10 mouse cellular contexts compared by ENCODE assay signal in genomic region chr8:85482427-85482826, GRCm38 (mm10). TPM values are rescaled to one million over a fixed set of nuclear protein-coding genes. Genes with fewer than 3 reads are reported as not detected.
DNase-seq lines count a peak whose midpoint lies in the region; ATAC-seq lines count a peak whose summit lies in the region.
"Had no signal": no experiment of that assay in that cellular context is flagged by ENCODE, and none has a peak within 500 bp of the region (broad histone marks: within the 10 kb centered on the region; RNA-seq: fewer than 3 reads in every experiment).

No protein-coding gene starts in this region.

- WGBS in hindbrain, embryonic 15.5 days: 66% methylated on average over 6 of the region's 6 CpGs
- WGBS in hindbrain, embryonic 11.5 days: 67% methylated on average over 6 of the region's 6 CpGs
- WGBS in forebrain, embryonic 16.5 days: 60% methylated on average over 6 of the region's 6 CpGs

- H3K9me3 ChIP-seq in hindbrain, embryonic 15.5 days: no peaks in the 10 kb centered on the region
- H3K9me3 ChIP-seq in hindbrain, embryonic 11.5 days (ENCODE audit: control insufficient read depth, low read length): no peaks in the 10 kb centered on the region
- no peaks in the 10 kb centered on the region for H3K9me3 ChIP-seq in forebrain, embryonic 16.5 days (ENCODE audit: control insufficient read depth, low read length)
- H3K9me3 ChIP-seq: midbrain, embryonic 10.5 days; stomach, embryonic 15.5 days had no signal

- H3K4me2 ChIP-seq in hindbrain, embryonic 15.5 days: 0 out of 2 replicates have a peak overlapping the region, but pooled peaks have one; percentile 44
- no peak overlapping the region for H3K4me2 ChIP-seq in hindbrain, embryonic 11.5 days (replicated peaks; ENCODE audit: low read depth, low read length)
- no peak overlapping the region for H3K4me2 ChIP-seq in forebrain, embryonic 16.5 days (ENCODE audit: low read length)

- no peak overlapping the region for H3K27ac ChIP-seq in hindbrain, embryonic 15.5 days (replicated peaks)
- no peak overlapping the region for H3K27ac ChIP-seq in hindbrain, embryonic 11.5 days (ENCODE audit: low read depth, low read length)
- no peak overlapping the region for H3K27ac ChIP-seq in forebrain, embryonic 16.5 days (ENCODE audit: low read length)
- H3K27ac ChIP-seq: liver, embryonic 14.5 days; stomach, embryonic 15.5 days had no signal

- H3K9ac ChIP-seq in hindbrain, embryonic 15.5 days: no peak overlapping the region
- H3K9ac ChIP-seq in hindbrain, embryonic 11.5 days (ENCODE audit: low read depth, low read length): no peak overlapping the region
- no peak overlapping the region for H3K9ac ChIP-seq in forebrain, embryonic 16.5 days (replicated peaks; ENCODE audit: low read depth, low read length)
- H3K9ac ChIP-seq: liver, embryonic 14.5 days; stomach, embryonic 15.5 days had no signal

- H3K4me3 ChIP-seq in hindbrain, embryonic 15.5 days: no peak overlapping the region
- no peak overlapping the region for H3K4me3 ChIP-seq in hindbrain, embryonic 11.5 days (ENCODE audit: low read depth, low read length)
- H3K4me3 ChIP-seq in forebrain, embryonic 16.5 days (replicated peaks; ENCODE audit: low read length): no peak overlapping the region
- H3K4me3 ChIP-seq: midbrain, embryonic 10.5 days; stomach, embryonic 15.5 days had no signal

- ATAC-seq in hindbrain, embryonic 15.5 days (ENCODE audit: low FRiP score, low read depth): no peak
- ATAC-seq in hindbrain, embryonic 11.5 days (ENCODE audit: low FRiP score): no peak
- ATAC-seq in forebrain, embryonic 16.5 days: peak; percentile 58
- ATAC-seq in erythroblast, adult 5-6 weeks (replicated peaks; ENCODE audit: low FRiP score, poor library complexity, severe bottlenecking): no peak

- H3K27me3 ChIP-seq in hindbrain, embryonic 15.5 days: no peaks in the 10 kb centered on the region
- H3K27me3 ChIP-seq in hindbrain, embryonic 11.5 days (ENCODE audit: control insufficient read depth, insufficient read depth, low read length): no peaks in the 10 kb centered on the region
- H3K27me3 ChIP-seq in forebrain, embryonic 16.5 days (replicated peaks; ENCODE audit: control insufficient read depth, insufficient read depth, low read length): no peaks in the 10 kb centered on the region
- H3K27me3 ChIP-seq: stomach, embryonic 15.5 days had no signal

- DNase-seq in hindbrain, embryonic 11.5 days (ENCODE audit: low spot score): no peak
- DNase-seq in right cerebral cortex, adult 2 months (ENCODE audit: low spot score in 2 of 2): peak; percentile 25 to 28
- DNase-seq in right cerebral cortex, postnatal 4 days: no peak
- DNase-seq in adipocyte (ENCODE audit: low spot score): no peak

- no peaks in the 10 kb centered on the region for H3K36me3 ChIP-seq in hindbrain, embryonic 15.5 days
- no peaks in the 10 kb centered on the region for H3K36me3 ChIP-seq in hindbrain, embryonic 11.5 days (ENCODE audit: control insufficient read depth, insufficient read depth, low read length)
- no peaks in the 10 kb centered on the region for H3K36me3 ChIP-seq in forebrain, embryonic 16.5 days (ENCODE audit: control insufficient read depth, insufficient read depth)
- H3K36me3 ChIP-seq: midbrain, embryonic 10.5 days; stomach, embryonic 15.5 days had no signal

- H3K4me1 ChIP-seq in hindbrain, embryonic 15.5 days (replicated peaks): no peaks in the 10 kb centered on the region
- H3K4me1 ChIP-seq in hindbrain, embryonic 11.5 days (replicated peaks; ENCODE audit: control insufficient read depth, insufficient read depth, low read length): no peaks in the 10 kb centered on the region
- 0 out of 2 replicates have a peak, but pooled peaks cover 2% of the 10 kb centered on the region for H3K4me1 ChIP-seq in forebrain, embryonic 16.5 days (replicated peaks; ENCODE audit: control insufficient read depth, insufficient read depth, low read length)
- H3K4me1 ChIP-seq: stomach, embryonic 15.5 days had no signal

RNA-seq across cellular contexts. Expression of gene Gpt2, which starts 9.9 kb away (rescaled TPM):
- 57.2 and 60.1 TPM in 2 replicates for polyA plus RNA-seq in hindbrain, embryonic 15.5 days (2015; fragmentation: Nextera tagmentation; extraction: Ambion mirVana)
- 35.4 and 37.1 TPM in 2 replicates for polyA plus RNA-seq in hindbrain, embryonic 11.5 days (2014; fragmentation: Nextera tagmentation; extraction: Ambion mirVana)
- polyA plus RNA-seq in forebrain, embryonic 16.5 days (2015; fragmentation: Nextera tagmentation; extraction: Ambion mirVana): 39.1 and 44.7 TPM in 2 replicates
- total RNA-seq in erythroblast, adult 5-6 weeks (2015; ENCODE audit: low replicate concordance): 0.84 TPM in 1 of 2 replicates, not detected in the other
- total RNA-seq in erythroblast, adult 5-6 weeks (2017; ENCODE audit: low replicate concordance): not detected in 2 replicates

RNA-seq across cellular contexts. Expression of gene 4921524J17Rik, which starts 49.8 kb away (rescaled TPM):
- 36.8 and 38.1 TPM in 2 replicates for polyA plus RNA-seq in hindbrain, embryonic 15.5 days (2015; fragmentation: Nextera tagmentation; extraction: Ambion mirVana)
- 48.3 and 50.2 TPM in 2 replicates for polyA plus RNA-seq in hindbrain, embryonic 11.5 days (2014; fragmentation: Nextera tagmentation; extraction: Ambion mirVana)
- polyA plus RNA-seq in forebrain, embryonic 16.5 days (2015; fragmentation: Nextera tagmentation; extraction: Ambion mirVana): 71.5 and 83.9 TPM in 2 replicates
- 9.4 and 22.5 TPM in 2 replicates for total RNA-seq in erythroblast, adult 5-6 weeks (2015; ENCODE audit: low replicate concordance)
- total RNA-seq in erythroblast, adult 5-6 weeks (2017; ENCODE audit: low replicate concordance): 8.3 and 15.9 TPM in 2 replicates

Comparison
In these comparisons a context has a peak if more than half of its experiments do, and no peak if none do; other contexts are left out.
1. DNase-seq: peak in right cerebral cortex, adult 2 months (2 of 2); none in hindbrain, embryonic 11.5 days (single experiment), right cerebral cortex, postnatal 4 days (single experiment) and adipocyte (single experiment).